24 mouse cellular contexts compared by ENCODE assay signal in the genomic region with DNA sequence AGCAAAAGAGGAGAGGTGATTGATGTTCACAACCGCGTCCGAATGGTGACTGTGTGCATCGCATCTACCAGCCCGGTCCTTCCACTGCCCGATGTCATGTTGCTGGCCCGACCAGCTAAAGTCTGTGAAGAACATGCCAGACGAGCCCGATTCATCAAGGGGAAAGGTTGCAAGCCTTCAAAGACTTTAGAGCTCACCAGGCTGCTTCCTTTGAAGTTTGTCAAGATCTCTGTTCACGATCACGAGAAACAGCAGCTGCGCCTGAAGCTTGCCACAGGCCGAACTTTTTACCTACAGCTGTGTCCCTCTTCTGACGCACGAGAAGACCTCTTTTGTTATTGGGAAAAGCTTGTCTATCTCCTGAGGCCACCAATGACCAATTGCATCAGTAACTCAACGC.
DNase-seq lines count a peak whose midpoint lies in the region.
"Had no signal": no experiment of that assay in that cellular context is flagged by ENCODE, and none has a peak within 500 bp of the region (broad histone marks: within the 10 kb centered on the region; RNA-seq: fewer than 3 reads in every experiment).

No protein-coding gene starts in this region.

- peak; percentile 60 for DNase-seq in heart, adult 11 months
- no peak for DNase-seq in heart, adult 9 months (ENCODE audit: low spot score in 2 of 2)
- DNase-seq in T-cell, adult 2 months (ENCODE audit: low spot score) = peak; percentile 77
- peak; percentile 37 to 72 for DNase-seq in thymus, adult 18-20 months
- peak; percentile 70 for DNase-seq in thymus, postnatal 25 days
- no peak for DNase-seq in frontal cortex, postnatal 10 days (ENCODE audit: low spot score in 2 of 2)
- no peak for DNase-seq in Muller cell, postnatal 12 days (ENCODE audit: inconsistent ontology term)
- DNase-seq in right cerebral cortex, adult 18-20 months = no peak
- DNase-seq: adrenal gland, postnatal 36 days; cerebellum, adult 18-20 months; cerebellum, postnatal 14 days; forebrain, postnatal 0 days; gastrocnemius, postnatal 14 days; heart, adult 2 months; heart, postnatal 14 days; kidney, adult 8-10 months; kidney, postnatal 4 days; layer of hippocampus, postnatal 36 days; left cerebral cortex, postnatal 4 days; liver, postnatal 0 days; lung, postnatal 4 days; retina, postnatal 1 day; right cerebral cortex, postnatal 25 days; spleen, adult 18-20 months had no signal

Comparison
In these comparisons a context has a peak if more than half of its experiments do, and no peak if none do; other contexts are left out.
1. DNase-seq: peak in heart, adult 11 months (single experiment), T-cell, adult 2 months (single experiment), thymus, adult 18-20 months (2 of 2) and thymus, postnatal 25 days (single experiment); none in heart, adult 9 months (0 of 2), frontal cortex, postnatal 10 days (0 of 2), Muller cell, postnatal 12 days (single experiment) and right cerebral cortex, adult 18-20 months (single experiment).